Mouse (Mus musculus): ENCODE data around the gene Acap3. TPM values are rescaled to one million over a fixed set of nuclear protein-coding genes. Genes with fewer than 3 reads are reported as not detected.

Acap3 gene
- total and polyA plus RNA-seq, 2 experiments from 2014 or later, result 84.2 to 116 TPM

GRCm38 (mm10) chr4:155886330-155886729 is 5.3 kb upstream of the Acap3 start:
- DNase-seq (no peak), ATAC-seq (no peak)
- 98% methylated on average over 5 of the region's 5 CpGs for WGBS
- peaks cover 57% of the 10 kb centered on the region for H3K36me3 ChIP-seq (ENCODE audit: insufficient read depth)
- no peak overlapping the region for H3K27ac ChIP-seq (ENCODE audit: low read depth, low read length)
- no peak overlapping the region for H3K4me2 ChIP-seq (ENCODE audit: low read depth)
- H3K4me3 ChIP-seq (ENCODE audit: low read depth, low read length), result no peak overlapping the region
- no peaks in the 10 kb centered on the region for H3K27me3 ChIP-seq (ENCODE audit: insufficient read depth, low read length)
- no peak overlapping the region for H3K9ac ChIP-seq
- no peaks in the 10 kb centered on the region for H3K9me3 ChIP-seq (ENCODE audit: low read length)
- no peak for TF ChIP-seq CTCF (IDR thresholded peaks at IDR 0.05; ENCODE audit: low read depth)
- peaks cover 8% of the 10 kb centered on the region; the same call in 1 of the 2 replicates for H3K4me1 ChIP-seq (ENCODE audit: insufficient read depth)

- Histone ChIP-seq H3K4me1 (ENCODE audit: insufficient read depth) (peaks cover 8% of the 10 kb centered on the region; the same call in 1 of the 2 replicates), H3K9me3 (ENCODE audit: low read length) (no peaks in the 10 kb centered on the region), H3K4me2 (ENCODE audit: low read depth) (no peak overlapping the region), H3K4me3 (ENCODE audit: low read depth, low read length) (no peak overlapping the region), H3K27ac (ENCODE audit: low read depth, low read length) (no peak overlapping the region), H3K27me3 (ENCODE audit: insufficient read depth, low read length) (no peaks in the 10 kb centered on the region), H3K9ac (no peak overlapping the region), H3K36me3 (ENCODE audit: insufficient read depth) (peaks cover 57% of the 10 kb centered on the region)
- no peak for TF ChIP-seq CTCF (IDR thresholded peaks at IDR 0.05; ENCODE audit: low read depth)
- DNase-seq (no peak), ATAC-seq (no peak)
- WGBS, result 90% methylated on average over 10 of the region's 10 CpGs
These were observed 3.9 kb upstream of the Acap3 start for GRCm38 (mm10) chr4:155887674-155888073.

GRCm38 (mm10) chr4:155888181-155888580 is 3.4 kb upstream of the Acap3 start:
- H3K9me3 ChIP-seq (ENCODE audit: low read length), result no peaks in the 10 kb centered on the region
- peaks cover 8% of the 10 kb centered on the region; the same call in 1 of the 2 replicates for H3K4me1 ChIP-seq (ENCODE audit: insufficient read depth)
- no peak for DNase-seq
- H3K27ac ChIP-seq (ENCODE audit: low read depth, low read length), result no peak overlapping the region
- WGBS, result 97% methylated on average over 9 of the region's 9 CpGs
- no peak overlapping the region for H3K4me2 ChIP-seq (ENCODE audit: low read depth)
- peaks cover 57% of the 10 kb centered on the region for H3K36me3 ChIP-seq (ENCODE audit: insufficient read depth)
- H3K9ac ChIP-seq, result no peak overlapping the region
- no peak overlapping the region for H3K4me3 ChIP-seq (ENCODE audit: low read depth, low read length)
- no peaks in the 10 kb centered on the region for H3K27me3 ChIP-seq (ENCODE audit: insufficient read depth, low read length)
- no peak for TF ChIP-seq CTCF (IDR thresholded peaks at IDR 0.05; ENCODE audit: low read depth)
- no peak for ATAC-seq

GRCm38 (mm10) chr4:155889316-155889715 is 2.3 kb upstream of the Acap3 start:
- DNase-seq (no peak), ATAC-seq (no peak)
- peaks cover 51% of the 10 kb centered on the region for H3K36me3 ChIP-seq (ENCODE audit: insufficient read depth)
- TF ChIP-seq CTCF (IDR thresholded peaks at IDR 0.05; ENCODE audit: low read depth), result no peak
- H3K27ac ChIP-seq (ENCODE audit: low read depth, low read length), result no peak overlapping the region
- H3K9ac ChIP-seq, result no peak overlapping the region
- H3K9me3 ChIP-seq (ENCODE audit: low read length), result no peaks in the 10 kb centered on the region
- peaks cover 17% of the 10 kb centered on the region for H3K4me1 ChIP-seq (ENCODE audit: insufficient read depth)
- no peak overlapping the region for H3K4me3 ChIP-seq (ENCODE audit: low read depth, low read length)
- H3K4me2 ChIP-seq (ENCODE audit: low read depth), result no peak overlapping the region
- WGBS, result 81% methylated on average over 5 of the region's 5 CpGs
- no peaks in the 10 kb centered on the region for H3K27me3 ChIP-seq (ENCODE audit: insufficient read depth, low read length)

GRCm38 (mm10) chr4:155891011-155891471 is 581 bp upstream of the Acap3 start:
- peak overlapping the region; percentile 97 for H3K4me2 ChIP-seq (ENCODE audit: low read depth)
- no peaks in the 10 kb centered on the region for H3K27me3 ChIP-seq (ENCODE audit: insufficient read depth, low read length)
- WGBS, result 3% methylated on average over 34 of the region's 34 CpGs
- no peak for ATAC-seq
- H3K9me3 ChIP-seq (ENCODE audit: low read length), result no peaks in the 10 kb centered on the region
- DNase-seq, result no peak
- peak overlapping the region; percentile 100; the same call in 1 of the 2 replicates for H3K27ac ChIP-seq (ENCODE audit: low read depth, low read length)
- TF ChIP-seq CTCF (IDR thresholded peaks at IDR 0.05; ENCODE audit: low read depth), result no peak
- peaks cover 44% of the 10 kb centered on the region for H3K36me3 ChIP-seq (ENCODE audit: insufficient read depth)
- H3K9ac ChIP-seq, result peak overlapping the region; percentile 98
- H3K4me3 ChIP-seq (ENCODE audit: low read depth, low read length), result peak overlapping the region; percentile 92
- H3K4me1 ChIP-seq (ENCODE audit: insufficient read depth), result peaks cover 32% of the 10 kb centered on the region

- Histone ChIP-seq H3K4me2 (ENCODE audit: low read depth) (peak overlapping the region; percentile 97), H3K36me3 (ENCODE audit: insufficient read depth) (peaks cover 44% of the 10 kb centered on the region), H3K4me1 (ENCODE audit: insufficient read depth) (peaks cover 32% of the 10 kb centered on the region), H3K27ac (ENCODE audit: low read depth, low read length) (peak overlapping the region; percentile 100), H3K9me3 (ENCODE audit: low read length) (no peaks in the 10 kb centered on the region), H3K27me3 (ENCODE audit: insufficient read depth, low read length) (no peaks in the 10 kb centered on the region), H3K9ac (peak overlapping the region; percentile 98), H3K4me3 (ENCODE audit: low read depth, low read length) (peak overlapping the region; percentile 92)
- ATAC-seq, result peak; percentile 92
- WGBS, result under 1% methylated on average over 51 of the region's 56 CpGs
- peak; percentile 94 for DNase-seq
- peak; percentile 61 for TF ChIP-seq CTCF (IDR thresholded peaks at IDR 0.05; ENCODE audit: low read depth)
These were observed 395 bp downstream of the Acap3 start for GRCm38 (mm10) chr4:155892017-155892416.

GRCm38 (mm10) chr4:155892438-155893211 is 1.0 kb downstream of the Acap3 start:
- Histone ChIP-seq H3K27me3 (ENCODE audit: insufficient read depth, low read length) (no peaks in the 10 kb centered on the region), H3K27ac (ENCODE audit: low read depth, low read length) (peak overlapping the region; percentile 100), H3K4me2 (ENCODE audit: low read depth) (peak overlapping the region; percentile 97), H3K4me1 (ENCODE audit: insufficient read depth) (peaks cover 32% of the 10 kb centered on the region), H3K9me3 (ENCODE audit: low read length) (no peaks in the 10 kb centered on the region), H3K4me3 (ENCODE audit: low read depth, low read length) (peak overlapping the region; percentile 92), H3K36me3 (ENCODE audit: insufficient read depth) (peaks cover 41% of the 10 kb centered on the region), H3K9ac (peak overlapping the region; percentile 98)
- ATAC-seq, result peak; percentile 18
- DNase-seq, result peak; percentile 40
- WGBS, result 3% methylated on average over 37 of the region's 37 CpGs
- no peak for TF ChIP-seq CTCF (IDR thresholded peaks at IDR 0.05; ENCODE audit: low read depth)
